Mouse (Mus musculus): ENCODE measurements around the gene Ctcfl.

The Ctcfl gene

DNA sequence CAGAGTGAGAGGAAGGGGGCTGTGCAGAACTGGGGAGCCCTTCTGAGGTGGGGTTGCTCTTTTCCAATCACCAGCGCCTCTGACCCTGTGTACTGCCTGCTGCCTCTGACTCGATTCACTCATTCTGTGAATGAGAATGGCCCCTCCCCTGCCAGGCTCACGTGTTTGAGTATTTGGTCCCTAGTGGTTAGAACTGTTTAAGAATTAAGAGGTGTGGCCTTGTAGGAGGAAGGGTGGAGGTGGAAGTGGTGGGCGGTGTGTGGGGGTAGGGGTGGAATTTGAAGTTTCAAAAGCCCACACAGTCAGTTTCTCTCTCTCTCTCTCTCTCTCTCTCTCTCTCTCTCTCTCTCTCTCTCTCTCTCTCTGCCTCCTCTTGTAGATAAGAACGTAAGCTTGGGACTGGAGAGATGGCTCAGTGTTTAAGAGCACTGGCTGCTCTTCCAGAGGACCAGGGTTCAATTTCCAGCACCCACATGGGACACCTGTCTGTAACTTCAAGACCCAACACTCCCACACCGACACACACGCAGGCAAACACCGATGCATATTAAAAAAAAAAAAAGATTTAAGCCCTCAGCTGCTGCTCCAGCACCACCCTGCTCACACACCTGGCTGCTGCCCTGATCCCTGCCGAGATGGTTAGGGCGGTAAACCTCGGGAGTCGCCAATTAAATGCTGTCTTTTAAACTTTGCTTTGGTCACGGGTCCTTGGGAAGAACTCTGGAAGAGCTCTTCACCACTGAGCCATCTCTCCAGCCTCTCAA lies 35.4 kb downstream of the Ctcfl start:
- in situ Hi-C loops (cut with MboI, MseI), result loop anchor here (5.0 kb wide), 1 partner anchor 82 kb away; the partner anchor contains the start of gene Rae1

DNA sequence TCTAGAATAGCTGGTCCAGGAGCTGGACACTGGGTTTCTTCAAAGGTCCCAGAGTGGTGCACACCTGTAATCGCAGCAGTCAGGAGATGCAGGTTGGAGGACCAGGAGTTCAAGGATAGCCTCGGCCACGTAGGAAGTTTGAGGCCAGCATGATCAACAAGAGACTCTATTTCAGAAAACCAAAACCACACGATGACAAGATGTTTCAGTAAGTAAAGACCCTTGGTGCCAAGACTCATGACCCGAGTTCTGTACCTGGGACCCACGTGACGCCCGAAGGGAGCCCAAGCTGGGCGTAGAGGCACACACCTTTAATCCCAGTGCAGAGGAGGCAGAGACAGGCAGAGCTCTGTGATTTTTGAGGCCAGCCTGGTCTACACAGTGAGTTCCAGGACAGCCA lies 36.2 kb downstream of the Ctcfl start:
- in situ Hi-C loops (cut with MboI, MseI), result loop anchor here (5.0 kb wide), 1 partner anchor 81 kb away; the partner anchor contains the start of gene Rae1

DNA sequence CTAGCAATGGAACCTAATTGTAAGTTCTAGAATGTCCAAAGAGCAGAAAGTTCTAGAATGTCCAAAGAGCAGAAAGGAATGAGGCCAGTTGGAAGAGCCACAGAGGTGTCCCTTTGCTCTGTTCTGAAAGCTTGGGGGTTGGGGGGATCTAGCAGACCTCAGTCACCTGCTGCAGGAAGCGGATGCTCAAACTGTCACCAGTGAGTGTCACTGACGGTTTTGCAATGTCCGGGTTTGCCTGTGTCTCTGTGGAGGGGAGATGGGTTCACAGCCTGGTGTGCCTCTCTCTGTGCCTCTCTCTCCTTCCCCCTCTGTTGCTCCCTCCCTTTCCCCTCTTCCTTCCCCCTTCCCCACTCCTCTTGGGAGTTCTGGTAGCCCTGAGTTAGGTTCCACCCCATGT lies 36.6 kb downstream of the Ctcfl start:
- in situ Hi-C loops (cut with MboI, MseI), result loop anchor here (5.0 kb wide), 1 partner anchor 80 kb away; the partner anchor contains the start of gene Rae1

DNA sequence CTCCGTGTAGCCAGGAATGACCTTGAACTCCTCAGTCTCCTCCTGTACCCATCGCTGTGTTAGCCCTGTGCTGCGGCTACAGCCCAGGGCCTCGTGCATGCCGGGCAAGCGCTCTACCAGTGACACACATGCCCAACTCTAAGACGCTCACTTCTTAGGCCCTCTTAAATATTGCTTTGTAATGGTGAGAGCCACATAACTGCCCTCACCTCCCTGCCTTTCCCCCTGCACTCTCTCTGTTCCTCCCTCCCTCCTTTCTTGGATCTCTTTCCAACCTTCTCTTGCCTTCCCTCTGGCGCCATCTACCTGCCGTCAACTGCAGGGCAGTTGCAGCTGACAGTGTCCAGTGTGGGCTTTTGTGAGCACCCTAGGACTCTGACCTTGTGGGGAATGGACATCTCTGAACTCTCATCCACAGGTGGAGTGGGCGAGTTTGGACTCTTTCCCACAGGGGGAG lies 38.5 kb downstream of the Ctcfl start:
- in situ Hi-C loops (cut with MboI, MseI), result loop anchor here (5.0 kb wide), 1 partner anchor 79 kb away; the partner anchor contains the start of gene Rae1

DNA sequence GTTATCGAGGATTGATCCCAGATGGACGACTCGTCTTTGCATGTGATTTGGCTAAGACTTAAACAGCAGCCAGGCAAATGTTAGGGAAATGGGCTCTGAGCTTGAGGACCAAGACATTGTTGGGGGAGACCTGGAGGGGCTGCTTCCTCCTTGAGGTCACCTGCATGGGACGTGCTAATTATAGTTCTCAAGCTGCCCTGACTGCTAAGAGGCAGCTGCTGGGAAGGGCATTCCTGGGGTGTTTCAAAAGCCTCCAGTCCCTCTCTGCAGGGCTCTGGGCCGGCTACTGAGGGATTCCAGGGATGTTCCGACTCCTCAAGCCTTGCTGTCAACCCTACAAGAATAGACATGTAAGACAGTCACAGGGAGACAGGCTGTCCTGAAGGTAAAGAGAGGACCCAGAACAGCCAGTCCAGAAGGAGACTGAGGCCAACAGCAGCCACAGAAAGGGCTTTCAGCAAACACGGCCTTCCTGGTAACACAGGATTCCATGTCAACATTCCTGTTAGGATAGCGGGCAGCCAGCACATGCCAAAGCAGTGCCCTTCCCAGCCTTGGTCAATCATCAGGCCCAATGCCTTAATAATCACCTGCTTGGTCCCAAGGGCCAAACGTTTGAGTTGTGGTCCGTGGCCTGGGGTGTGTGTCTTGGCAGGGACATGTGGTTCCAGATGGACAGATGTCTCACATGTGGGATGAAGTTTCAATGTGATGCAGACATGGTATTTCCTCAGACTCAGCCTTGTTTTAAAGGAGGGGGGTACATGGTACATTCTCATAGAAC lies 39.4 kb downstream of the Ctcfl start:
- in situ Hi-C loops (cut with MboI, MseI), result loop anchor here (5.0 kb wide), 2 partner anchors 78 to 253 kb away; partner anchors contain the start of gene Rae1

DNA sequence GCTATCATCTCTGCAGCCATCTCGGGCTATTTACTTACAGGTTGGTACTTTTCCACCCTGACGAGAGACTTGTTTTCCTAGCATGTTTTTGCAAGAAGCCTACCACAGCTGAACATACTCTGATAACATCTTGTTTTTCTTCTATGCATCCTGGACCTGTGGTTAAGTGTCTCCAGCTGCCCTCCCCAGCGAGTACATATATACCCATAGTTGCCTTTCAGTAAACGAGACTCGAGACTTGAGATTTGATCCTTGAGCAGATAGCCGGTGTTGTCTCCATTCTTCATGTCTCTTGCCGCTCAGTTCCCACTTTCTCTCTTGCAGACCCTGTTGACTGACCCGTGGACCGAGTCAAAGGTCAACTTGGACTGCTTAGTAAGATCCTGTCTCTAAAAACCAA lies 42.4 kb downstream of the Ctcfl start:
- in situ Hi-C loops (cut with MboI, MseI), result loop anchor here (5.0 kb wide), 1 partner anchor 250 kb away; no protein-coding TSS in a partner anchor

DNA sequence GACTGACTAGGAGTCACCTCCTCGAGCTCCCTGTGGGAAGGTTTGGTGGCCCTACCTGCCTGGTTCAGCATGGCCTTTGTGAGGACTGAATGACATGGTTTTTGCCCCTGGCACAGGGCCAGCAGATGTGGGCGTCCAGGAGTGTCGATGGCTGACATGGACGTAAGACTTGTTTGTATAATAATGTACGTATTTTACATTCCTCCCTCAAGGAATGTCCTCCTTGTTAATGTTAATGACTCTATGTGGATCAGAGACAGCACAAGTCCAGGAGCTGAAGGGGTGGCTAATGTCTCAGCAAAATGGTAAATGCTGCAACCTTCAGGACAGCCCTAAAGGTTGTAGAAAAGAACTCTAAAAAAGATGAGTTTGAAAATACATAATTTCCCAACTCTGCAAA lies 45.7 kb downstream of the Ctcfl start:
- in situ Hi-C loops (cut with MboI, MseI), result no loop called here

DNA sequence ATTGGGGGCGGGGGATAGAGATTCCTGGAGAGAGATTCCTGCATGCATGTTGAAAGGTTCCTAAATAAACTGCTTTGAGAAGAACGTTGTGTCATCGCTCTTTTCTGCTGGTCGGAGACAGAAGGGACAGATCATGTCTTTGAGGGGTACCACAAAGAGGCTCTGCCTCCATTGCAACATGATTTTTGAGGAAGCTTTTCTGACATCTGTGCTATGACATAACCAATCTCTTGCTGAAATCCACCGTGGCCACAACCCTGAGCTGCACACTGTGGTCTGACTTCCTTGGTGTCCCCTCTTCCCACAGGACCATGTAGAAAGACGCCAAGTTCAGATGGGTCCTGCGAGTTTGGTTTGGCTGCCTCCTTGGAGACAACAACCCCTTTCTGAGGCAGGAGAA lies 46.4 kb downstream of the Ctcfl start:
- in situ Hi-C loops (cut with MboI, MseI), result no loop called here

DNA sequence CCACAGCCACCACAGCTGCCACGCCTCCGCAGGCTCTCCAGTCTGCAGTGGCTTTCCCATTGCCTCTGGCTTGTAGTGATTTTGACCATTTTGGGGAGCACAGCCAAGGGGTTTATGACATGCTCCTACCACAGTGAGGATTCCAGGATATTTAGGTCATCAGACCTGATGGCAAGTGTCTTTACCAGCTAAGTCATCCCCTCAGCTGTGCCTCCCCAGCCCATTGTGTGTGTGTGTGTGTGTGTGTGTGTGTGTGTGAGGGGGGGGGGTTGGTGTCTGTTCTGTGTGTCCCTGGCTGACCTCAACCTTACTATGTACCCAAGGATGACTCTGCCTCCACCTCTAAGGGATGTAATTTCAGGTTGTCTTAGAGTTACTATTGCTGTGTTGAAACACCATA lies 54.5 kb downstream of the Ctcfl start:
- in situ Hi-C loops (cut with MboI, MseI), result no loop called here

DNA sequence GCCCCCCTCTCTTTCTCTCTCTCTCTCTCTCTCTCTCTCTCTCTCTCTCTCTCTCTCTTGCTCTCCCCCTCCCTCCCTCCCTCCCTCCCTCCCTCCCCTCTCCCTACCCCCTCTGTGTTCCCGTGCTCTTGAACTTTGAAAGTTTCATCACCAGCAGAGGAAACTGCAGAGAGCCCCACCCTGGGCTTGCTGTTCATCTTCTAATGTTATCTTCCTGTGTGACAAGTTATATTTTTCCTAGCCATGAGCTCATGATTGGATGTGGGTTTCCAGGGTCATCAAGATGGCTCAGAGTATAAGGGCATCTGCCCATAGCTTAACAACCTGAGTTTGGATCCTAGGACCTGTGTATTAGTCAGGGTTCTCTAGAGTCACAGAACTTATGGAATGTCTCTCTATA lies 56.1 kb downstream of the Ctcfl start:
- in situ Hi-C loops (cut with MboI, MseI), result no loop called here

DNA sequence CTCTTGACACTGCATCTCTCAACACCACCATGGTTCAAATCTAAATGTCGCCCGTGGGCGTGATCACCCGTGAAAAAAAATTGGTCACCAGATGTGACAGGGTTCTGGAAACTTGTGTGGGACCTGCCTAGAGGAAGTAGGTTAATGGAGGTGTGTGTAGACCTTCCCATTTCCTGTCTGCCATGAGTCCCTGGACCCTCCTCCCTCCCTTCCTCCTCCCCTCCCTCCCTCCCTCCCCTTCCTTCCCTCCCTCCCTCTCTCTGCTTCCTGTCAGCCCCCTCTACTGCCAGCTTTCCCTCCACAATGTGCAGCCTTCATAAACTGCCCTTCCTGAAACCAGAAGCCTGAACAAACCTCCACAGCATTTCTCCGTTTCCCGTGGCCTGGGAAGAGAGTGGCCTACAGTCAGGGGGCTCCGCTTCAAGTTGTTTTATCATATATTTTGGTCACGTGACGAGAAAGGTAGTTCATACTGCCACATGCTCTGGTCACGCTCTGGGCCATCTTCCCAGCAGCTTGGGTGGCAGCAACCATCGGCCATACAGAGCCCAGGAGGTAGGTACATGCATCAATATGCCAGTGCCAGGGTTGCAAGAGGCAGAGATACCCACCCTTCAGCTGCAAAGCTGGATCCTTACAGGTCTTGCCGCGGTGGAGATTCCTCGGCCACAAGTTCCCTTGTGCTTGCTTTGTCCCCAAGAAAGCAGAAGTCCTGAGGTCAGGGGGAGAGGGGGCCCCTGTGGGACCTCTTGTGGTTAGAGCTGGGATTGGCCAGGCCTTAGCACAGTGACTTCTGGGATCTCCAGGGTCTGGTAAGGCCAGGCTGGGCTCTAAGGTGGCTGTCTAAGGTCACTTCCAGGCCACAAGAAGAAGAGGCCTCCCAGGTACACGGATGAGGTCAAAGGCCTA lies 57.6 kb downstream of the Ctcfl start:
- in situ Hi-C loops (cut with MboI, MseI), result no loop called here

DNA sequence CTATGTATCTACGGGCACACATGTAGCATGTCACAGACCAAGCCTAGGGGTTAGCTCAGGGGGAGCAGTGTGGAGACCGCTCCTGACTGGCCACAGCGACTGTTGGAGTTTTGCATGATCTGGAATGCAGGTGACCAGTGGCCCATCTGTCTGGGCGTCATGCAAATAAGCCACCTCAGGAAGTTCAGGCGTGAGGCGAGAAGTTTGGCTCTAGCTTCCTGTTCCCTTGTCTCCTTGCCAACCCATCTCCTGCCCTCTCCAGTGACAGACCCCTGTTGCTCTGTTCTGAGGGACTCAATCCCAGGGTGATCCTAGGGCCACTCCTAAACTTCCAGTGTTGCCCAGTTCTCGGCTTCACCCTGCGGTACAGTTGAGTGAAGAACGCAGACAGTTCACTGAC lies 58.9 kb downstream of the Ctcfl start:
- in situ Hi-C loops (cut with MboI, MseI), result no loop called here

DNA sequence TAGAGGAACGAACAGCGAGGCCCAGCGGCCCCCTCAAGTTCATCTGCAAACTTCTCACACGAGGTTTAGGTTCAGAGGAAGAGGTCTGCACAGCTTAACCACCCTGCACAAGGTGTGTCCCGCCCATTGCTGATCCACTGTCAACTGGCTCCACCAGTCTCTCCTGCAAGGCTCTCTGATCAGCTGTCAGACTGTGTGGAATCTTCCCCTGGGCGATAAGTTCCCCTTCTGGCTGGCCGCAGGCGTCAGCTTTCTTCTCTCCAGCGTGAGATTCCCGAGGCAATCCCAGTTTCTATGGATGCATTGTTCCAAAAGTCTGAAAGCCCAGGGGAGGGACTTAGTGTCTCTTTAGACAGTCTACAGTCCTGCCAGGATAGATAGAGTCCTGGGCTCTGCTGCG lies 61.1 kb downstream of the Ctcfl start:
- in situ Hi-C loops (cut with MboI, MseI), result no loop called here

DNA sequence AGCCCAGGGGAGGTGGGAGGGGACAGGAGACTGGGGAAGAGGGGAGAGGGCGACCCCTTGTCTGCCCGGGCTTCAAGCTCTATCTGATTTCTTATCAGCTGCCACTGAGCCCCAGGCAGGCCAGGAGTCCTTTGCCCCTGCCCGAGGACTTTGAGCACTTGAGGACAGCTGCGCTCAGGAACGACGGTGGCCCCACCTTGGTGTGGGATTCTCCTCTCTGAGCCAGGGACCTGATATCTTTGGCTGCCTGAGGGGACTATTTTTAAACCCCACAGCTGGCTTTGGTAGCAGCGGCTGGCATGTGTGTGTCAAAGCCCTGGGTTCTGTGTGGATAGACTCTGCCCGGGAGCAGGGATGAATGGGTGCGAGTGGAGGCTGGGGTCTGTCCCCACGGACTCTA lies 61.7 kb downstream of the Ctcfl start:
- in situ Hi-C loops (cut with MboI, MseI), result no loop called here

DNA sequence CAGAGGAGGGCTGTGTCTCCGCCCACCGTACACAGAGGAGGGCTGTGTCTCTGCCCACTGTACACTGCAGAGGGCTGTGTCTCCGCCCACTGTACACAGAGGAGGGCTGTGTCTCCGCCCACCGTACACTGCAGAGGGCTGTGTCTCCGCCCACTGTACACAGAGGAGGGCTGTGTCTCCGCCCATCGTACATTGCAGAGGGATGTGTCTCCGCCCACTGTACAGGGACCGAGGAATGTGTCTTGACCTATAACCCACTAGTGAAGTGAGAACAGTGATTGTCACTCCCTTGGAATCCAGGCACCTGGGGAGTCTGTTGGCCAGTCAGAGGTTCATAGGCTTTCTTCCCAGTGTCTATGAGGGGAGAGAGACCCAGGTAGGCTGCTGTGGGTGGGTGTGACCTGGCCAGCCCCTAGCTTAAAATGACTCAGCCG lies 62.4 kb downstream of the Ctcfl start:
- in situ Hi-C loops (cut with MboI, MseI), result no loop called here

DNA sequence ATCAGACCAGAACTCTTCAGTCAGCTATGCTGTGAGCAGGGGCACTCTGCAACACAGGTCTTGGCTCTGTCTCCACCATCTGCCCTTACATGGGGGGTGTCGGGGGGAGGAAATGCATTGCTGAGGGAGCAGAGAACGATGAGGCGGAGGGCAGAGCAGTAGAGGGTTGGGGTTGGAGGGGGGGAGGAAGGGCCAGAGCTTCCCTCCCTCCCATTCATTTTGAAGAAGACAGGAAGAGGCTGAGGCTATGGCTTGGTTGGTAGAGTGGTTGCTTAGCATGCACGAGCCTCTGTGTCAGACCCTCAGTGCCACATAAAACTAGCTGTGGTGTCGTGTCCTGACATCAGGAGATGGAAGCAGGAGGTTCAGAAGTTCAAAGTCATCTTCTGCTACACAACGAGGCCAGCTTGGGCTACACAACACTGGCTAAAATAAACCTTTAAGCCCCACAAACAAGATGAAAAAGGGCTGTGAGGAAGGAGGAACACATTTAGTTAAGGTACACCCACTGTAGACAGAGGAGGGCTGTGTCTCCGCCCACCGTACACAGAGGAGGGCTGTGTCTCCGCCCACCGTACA lies 62.9 kb downstream of the Ctcfl start:
- in situ Hi-C loops (cut with MboI, MseI), result no loop called here

DNA sequence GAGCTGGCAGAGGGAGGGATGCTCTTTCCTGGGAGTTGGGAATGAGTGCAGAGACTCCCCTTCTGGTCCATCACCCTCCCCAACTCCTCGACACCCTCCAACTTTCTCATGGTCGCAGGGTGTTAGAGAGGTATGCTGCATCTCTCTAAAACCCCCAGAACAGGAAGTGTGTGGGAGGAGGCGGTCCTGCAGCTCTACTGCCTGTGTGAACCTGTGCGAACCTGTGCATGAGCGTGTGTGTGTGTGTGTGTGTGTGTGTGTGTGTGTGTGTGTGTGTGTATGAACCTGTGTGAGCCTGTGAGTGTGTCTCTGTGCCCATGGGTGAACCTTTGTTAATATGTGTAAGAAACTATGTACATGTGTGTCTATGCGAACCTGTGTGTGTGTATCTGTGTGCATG lies 65.5 kb downstream of the Ctcfl start:
- in situ Hi-C loops (cut with MboI, MseI), result no loop called here

DNA sequence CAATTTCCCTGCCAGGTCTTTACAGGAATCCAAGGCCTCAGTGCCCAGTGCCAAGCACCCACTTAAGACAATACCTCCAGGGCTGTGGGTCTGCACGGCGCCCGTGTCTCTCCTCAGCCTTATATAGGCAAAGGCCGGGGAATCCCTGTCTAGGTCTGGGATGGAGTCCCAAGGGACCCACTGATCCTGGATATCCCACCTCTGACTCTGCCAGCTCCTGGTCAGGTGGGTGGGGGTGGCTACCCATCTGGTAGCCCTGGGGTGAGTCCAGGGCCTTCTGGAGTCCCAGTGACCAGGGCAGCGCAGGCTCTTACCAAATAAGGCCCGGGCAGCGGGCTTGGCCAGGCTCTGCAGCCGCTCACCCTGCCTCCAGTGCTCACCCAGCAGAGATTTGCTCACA lies 66.4 kb downstream of the Ctcfl start:
- in situ Hi-C loops (cut with MboI, MseI), result no loop called here

DNA sequence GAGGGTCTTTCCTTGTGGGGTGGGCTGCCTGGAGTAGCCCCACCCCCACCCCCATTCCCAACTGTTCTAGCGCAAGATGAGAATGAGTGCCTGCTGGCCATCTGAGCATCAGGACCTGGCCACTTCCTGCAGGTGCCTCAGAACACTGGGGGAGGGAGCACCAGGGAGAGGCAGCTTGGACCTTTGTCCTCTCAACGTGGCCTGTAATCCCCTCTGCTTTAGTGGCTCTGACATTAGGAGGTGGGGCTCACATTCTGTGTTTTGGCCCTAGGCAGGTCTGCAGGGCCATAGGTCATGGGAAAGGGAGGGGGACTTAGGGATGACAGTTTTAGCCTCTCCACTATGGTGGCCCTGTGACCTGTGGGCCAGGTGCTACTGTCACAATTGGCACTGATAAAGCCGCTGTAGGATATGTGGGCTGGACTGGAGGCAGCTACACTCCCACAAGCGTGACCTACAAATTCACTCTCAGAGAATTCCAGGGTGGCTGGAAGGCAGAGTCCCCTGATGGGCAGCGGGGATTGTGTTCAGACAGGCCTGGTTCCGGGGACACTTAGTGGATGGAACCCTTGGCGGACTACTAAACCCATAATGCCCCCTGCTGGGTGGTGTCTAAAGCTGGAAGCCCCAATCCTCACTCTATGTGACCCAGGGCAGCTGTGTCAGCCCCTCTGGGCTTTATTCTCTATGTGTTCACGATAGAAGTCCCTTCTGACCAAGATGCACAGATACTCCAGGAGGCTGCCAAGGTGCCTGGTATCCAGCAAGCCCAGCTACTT lies 68.5 kb downstream of the Ctcfl start:
- in situ Hi-C loops (cut with MboI, MseI), result no loop called here

DNA sequence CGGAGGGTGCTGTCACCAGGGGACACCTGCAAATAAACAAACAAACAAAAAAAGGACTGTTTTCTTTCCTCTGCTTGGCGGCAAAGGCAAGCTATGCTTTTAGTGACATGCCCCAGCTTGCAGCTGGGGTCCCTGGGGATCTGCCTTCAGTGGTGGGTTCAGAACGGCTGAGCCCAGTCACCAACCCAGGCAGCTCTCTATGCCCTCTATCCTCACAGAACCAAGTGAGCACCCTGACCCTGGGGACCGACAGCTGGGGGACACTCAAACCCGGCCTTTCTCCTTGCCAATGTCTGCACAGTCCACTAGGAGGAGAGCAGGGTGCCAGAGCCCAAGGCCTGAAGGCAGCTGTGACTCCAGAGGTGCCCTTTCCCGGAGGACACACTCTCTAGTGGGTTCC lies 69.5 kb downstream of the Ctcfl start:
- in situ Hi-C loops (cut with MboI, MseI), result no loop called here
